Mouse (Mus musculus): ENCODE data around the gene Rprd2. TPM values are rescaled to one million over a fixed set of nuclear protein-coding genes. Genes with fewer than 3 reads are reported as not detected.

Gene Rprd2
- polyA plus RNA-seq, 1 experiment from 2014 or later, result 28.3 TPM

DNA sequence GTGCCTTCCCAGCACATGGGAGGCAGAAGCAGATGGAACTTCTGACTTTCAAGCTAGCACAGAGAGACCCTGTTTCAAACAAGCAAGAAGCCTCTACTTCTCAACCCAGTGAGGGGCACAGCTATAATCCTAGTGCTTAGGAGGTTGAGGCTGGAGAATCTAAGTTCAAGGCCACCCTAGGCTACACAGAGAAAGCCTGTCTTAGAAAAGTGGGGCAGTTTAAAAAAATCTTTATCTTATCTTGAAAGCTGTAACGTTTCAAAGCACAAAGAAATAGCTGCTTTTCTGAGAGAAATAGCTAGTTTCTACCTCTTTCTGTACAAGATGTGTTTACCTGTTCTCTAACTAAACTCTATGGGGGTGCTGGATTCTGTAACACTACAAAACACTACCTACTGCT lies 12.0 kb downstream of the Rprd2 start:
- no peak overlapping the region for H3K27ac ChIP-seq
- H3K36me3 ChIP-seq, result peaks cover 14% of the 10 kb centered on the region
- H3K4me3 ChIP-seq, result no peak overlapping the region
- no peaks in the 10 kb centered on the region for H3K9me3 ChIP-seq (replicated peaks)
- no peak for ATAC-seq (ENCODE audit: low FRiP score)
- no peak overlapping the region for H3K9ac ChIP-seq
- 93% methylated on average over 1 of the region's 1 CpGs for WGBS
- no peaks in the 10 kb centered on the region for H3K27me3 ChIP-seq
- H3K4me2 ChIP-seq (replicated peaks), result no peak overlapping the region
- no peaks in the 10 kb centered on the region for H3K4me1 ChIP-seq

DNA sequence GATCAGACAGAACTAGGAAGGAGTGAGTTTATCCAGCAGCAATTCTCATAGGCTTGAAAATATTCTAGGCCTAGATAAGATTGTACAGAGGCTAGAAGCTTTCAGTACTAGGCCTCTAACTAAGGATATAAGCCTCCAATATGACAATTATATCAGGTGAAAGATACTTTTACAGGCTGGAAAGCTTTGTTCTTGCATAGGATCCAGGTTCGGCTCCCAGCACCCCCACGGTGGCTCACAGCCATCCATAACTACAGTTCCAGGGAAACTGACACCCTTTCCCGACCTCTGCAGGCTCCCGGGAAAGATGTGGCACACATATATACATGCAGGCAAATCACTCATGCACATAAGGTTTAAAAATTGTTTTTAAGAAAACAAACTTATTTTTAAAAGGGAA lies 14.8 kb downstream of the Rprd2 start:
- 98% methylated on average over 4 of the region's 4 CpGs for WGBS
- no peak overlapping the region for H3K4me2 ChIP-seq (replicated peaks)

GRCm38 (mm10) chr3:95798756-95799155 lies 19.9 kb downstream of the Rprd2 start:
- no peak for ATAC-seq (ENCODE audit: low FRiP score)
- 91% methylated on average over 4 of the region's 4 CpGs for WGBS
- Histone ChIP-seq H3K9ac (no peak overlapping the region), H3K27ac (no peak overlapping the region), H3K9me3 (replicated peaks) (no peaks in the 10 kb centered on the region), H3K4me1 (no peaks in the 10 kb centered on the region), H3K27me3 (no peaks in the 10 kb centered on the region), H3K36me3 (no peaks in the 10 kb centered on the region), H3K4me3 (no peak overlapping the region), H3K4me2 (replicated peaks) (no peak overlapping the region)

More for the DNA sequence above, 14.8 kb downstream of the Rprd2 start:
- H3K9ac ChIP-seq, result no peak overlapping the region
- no peak for ATAC-seq (ENCODE audit: low FRiP score)
- no peaks in the 10 kb centered on the region for H3K9me3 ChIP-seq (replicated peaks)
- H3K4me3 ChIP-seq, result no peak overlapping the region
- H3K4me1 ChIP-seq, result no peaks in the 10 kb centered on the region
- no peaks in the 10 kb centered on the region for H3K27me3 ChIP-seq
- peaks cover 14% of the 10 kb centered on the region for H3K36me3 ChIP-seq
- no peak overlapping the region for H3K27ac ChIP-seq

DNA sequence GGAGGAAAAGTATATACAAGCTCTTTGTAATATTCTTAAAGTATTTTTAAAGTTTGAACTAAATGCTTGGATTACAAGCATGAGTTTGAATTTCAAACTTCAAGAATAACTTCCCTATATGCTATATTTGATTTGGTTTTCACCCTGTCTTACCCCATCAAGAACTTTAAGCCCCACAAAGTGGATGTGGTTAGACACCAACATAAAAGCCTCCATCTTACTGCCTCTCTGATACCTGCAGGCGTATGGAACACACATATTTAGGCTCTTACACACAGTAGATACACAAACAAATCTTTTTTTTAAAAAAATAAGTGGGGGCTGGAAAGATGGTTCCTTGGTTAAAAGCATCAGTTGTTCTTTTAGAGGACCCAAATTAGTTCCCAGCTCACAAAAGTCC lies 24.4 kb downstream of the Rprd2 start:
- Histone ChIP-seq H3K27ac (no peak overlapping the region), H3K9me3 (replicated peaks) (no peaks in the 10 kb centered on the region), H3K9ac (no peak overlapping the region), H3K4me3 (no peak overlapping the region), H3K4me2 (replicated peaks) (no peak overlapping the region), H3K36me3 (no peaks in the 10 kb centered on the region), H3K27me3 (no peaks in the 10 kb centered on the region), H3K4me1 (no peaks in the 10 kb centered on the region)
- WGBS, result 94% methylated on average over 1 of the region's 1 CpGs
- ATAC-seq (ENCODE audit: low FRiP score), result no peak

DNA sequence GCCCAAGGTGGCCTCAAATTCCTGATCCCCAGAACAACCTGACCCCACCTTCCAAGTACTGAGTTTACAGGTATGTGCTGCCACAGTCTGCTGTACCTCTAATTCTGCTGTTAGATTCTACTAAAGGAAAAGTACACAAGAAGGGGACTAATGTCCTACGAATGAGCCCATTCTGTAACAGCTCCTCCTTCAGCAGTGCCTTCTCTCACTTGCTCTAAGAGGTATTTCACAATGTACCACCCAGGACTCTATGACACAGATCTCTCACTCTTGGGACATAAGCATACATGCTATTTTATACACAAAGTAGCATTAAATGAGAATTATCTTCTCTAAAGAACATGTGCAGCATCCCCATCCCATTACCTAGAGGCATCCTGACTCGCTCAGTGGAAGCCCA lies 25.0 kb downstream of the Rprd2 start:
- Histone ChIP-seq H3K27ac (no peak overlapping the region), H3K4me2 (replicated peaks) (no peak overlapping the region), H3K4me3 (no peak overlapping the region), H3K36me3 (0 out of 2 replicates have a peak, but pooled peaks cover under 1% of the 10 kb centered on the region), H3K9me3 (replicated peaks) (no peaks in the 10 kb centered on the region), H3K9ac (no peak overlapping the region), H3K27me3 (no peaks in the 10 kb centered on the region), H3K4me1 (no peaks in the 10 kb centered on the region)
- WGBS, result 79% methylated on average over 2 of the region's 2 CpGs
- no peak for ATAC-seq (ENCODE audit: low FRiP score)

- H3K36me3 ChIP-seq, result peaks cover 58% of the 10 kb centered on the region
- no peaks in the 10 kb centered on the region for H3K9me3 ChIP-seq (replicated peaks)
- no peak overlapping the region for H3K27ac ChIP-seq
- no peak for ATAC-seq (ENCODE audit: low FRiP score)
- no peaks in the 10 kb centered on the region for H3K4me1 ChIP-seq
- no peak overlapping the region for H3K9ac ChIP-seq
- H3K4me3 ChIP-seq, result no peak overlapping the region
- no peak overlapping the region for H3K4me2 ChIP-seq (replicated peaks)
- WGBS, result 92% methylated on average over 4 of the region's 4 CpGs
- H3K27me3 ChIP-seq, result no peaks in the 10 kb centered on the region
These were observed 33.2 kb downstream of the Rprd2 start for GRCm38 (mm10) chr3:95785501-95785900.

- Histone ChIP-seq H3K27me3 (no peaks in the 10 kb centered on the region), H3K4me1 (no peaks in the 10 kb centered on the region), H3K9me3 (replicated peaks) (no peaks in the 10 kb centered on the region), H3K9ac (no peak overlapping the region), H3K36me3 (peaks cover 63% of the 10 kb centered on the region), H3K4me2 (replicated peaks) (no peak overlapping the region), H3K27ac (no peak overlapping the region), H3K4me3 (no peak overlapping the region)
- ATAC-seq (ENCODE audit: low FRiP score), result no peak
These were observed 46.7 kb downstream of the Rprd2 start for GRCm38 (mm10) chr3:95771985-95772384.

- whole genome bisulfite sequencing, result 93% methylated on average over 10 of the region's 10 CpGs
- Histone ChIP-seq H3K4me1 (no peaks in the 10 kb centered on the region), H3K4me3 (no peak overlapping the region), H3K36me3 (peaks cover 52% of the 10 kb centered on the region), H3K9me3 (replicated peaks) (no peaks in the 10 kb centered on the region), H3K27me3 (no peaks in the 10 kb centered on the region), H3K9ac (no peak overlapping the region), H3K4me2 (replicated peaks) (no peak overlapping the region), H3K27ac (no peak overlapping the region)
- ATAC-seq (ENCODE audit: low FRiP score), result no peak
These were observed 53.1 kb downstream of the Rprd2 start for GRCm38 (mm10) chr3:95765534-95765933.

DNA sequence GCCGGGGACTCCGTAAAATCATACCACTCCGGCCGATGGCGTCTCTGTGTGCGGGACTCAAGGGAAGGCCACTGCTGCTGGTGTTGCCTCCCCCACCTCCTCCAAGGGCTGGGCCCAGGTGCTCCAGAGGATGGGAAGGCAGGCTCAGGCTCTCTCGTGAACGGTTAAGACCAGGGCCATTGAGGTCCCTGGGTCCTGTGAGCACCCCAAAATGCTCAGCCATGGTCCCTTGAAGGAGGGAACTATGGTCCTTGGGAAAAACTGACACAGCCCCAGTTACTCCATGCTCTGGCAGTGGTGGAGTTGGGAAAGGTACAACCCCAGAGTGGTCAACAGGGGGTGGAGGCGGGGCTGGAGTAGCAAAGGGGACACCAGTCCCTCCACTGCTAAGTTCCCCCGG lies 54.9 kb downstream of the Rprd2 start:
- Histone ChIP-seq H3K27ac (no peak overlapping the region), H3K9ac (no peak overlapping the region), H3K36me3 (peaks cover 48% of the 10 kb centered on the region), H3K9me3 (replicated peaks) (no peaks in the 10 kb centered on the region), H3K4me2 (replicated peaks) (no peak overlapping the region), H3K4me3 (no peak overlapping the region), H3K27me3 (no peaks in the 10 kb centered on the region), H3K4me1 (no peaks in the 10 kb centered on the region)
- WGBS, result 75% methylated on average over 10 of the region's 10 CpGs
- ATAC-seq (ENCODE audit: low FRiP score), result no peak

GRCm38 (mm10) chr3:95762961-95763360 lies 55.7 kb downstream of the Rprd2 start:
- no peak overlapping the region for H3K4me2 ChIP-seq (replicated peaks)
- no peaks in the 10 kb centered on the region for H3K27me3 ChIP-seq
- H3K9me3 ChIP-seq (replicated peaks), result no peaks in the 10 kb centered on the region
- H3K9ac ChIP-seq, result no peak overlapping the region
- no peak overlapping the region for H3K4me3 ChIP-seq
- H3K4me1 ChIP-seq, result no peaks in the 10 kb centered on the region
- H3K27ac ChIP-seq, result no peak overlapping the region
- ATAC-seq (ENCODE audit: low FRiP score), result no peak
- WGBS, result 48% methylated on average over 6 of the region's 6 CpGs
- H3K36me3 ChIP-seq, result peaks cover 40% of the 10 kb centered on the region

GRCm38 (mm10) chr3:95761771-95762170 lies 56.9 kb downstream of the Rprd2 start:
- Histone ChIP-seq H3K4me1 (no peaks in the 10 kb centered on the region), H3K4me3 (no peak overlapping the region), H3K9ac (no peak overlapping the region), H3K27ac (no peak overlapping the region), H3K27me3 (no peaks in the 10 kb centered on the region), H3K9me3 (replicated peaks) (no peaks in the 10 kb centered on the region), H3K4me2 (replicated peaks) (no peak overlapping the region), H3K36me3 (peaks cover 34% of the 10 kb centered on the region)
- 72% methylated on average over 4 of the region's 4 CpGs for WGBS
- ATAC-seq (ENCODE audit: low FRiP score), result no peak

- H3K36me3 ChIP-seq, result peaks cover 26% of the 10 kb centered on the region
- no peak overlapping the region for H3K9ac ChIP-seq
- H3K9me3 ChIP-seq (replicated peaks), result no peaks in the 10 kb centered on the region
- no peak overlapping the region for H3K4me3 ChIP-seq
- H3K27me3 ChIP-seq, result no peaks in the 10 kb centered on the region
- no peak overlapping the region for H3K4me2 ChIP-seq (replicated peaks)
- H3K4me1 ChIP-seq, result no peaks in the 10 kb centered on the region
- no peak overlapping the region for H3K27ac ChIP-seq
- no peak for ATAC-seq (ENCODE audit: low FRiP score)
These were observed 58.0 kb downstream of the Rprd2 start for GRCm38 (mm10) chr3:95760656-95761055.

DNA sequence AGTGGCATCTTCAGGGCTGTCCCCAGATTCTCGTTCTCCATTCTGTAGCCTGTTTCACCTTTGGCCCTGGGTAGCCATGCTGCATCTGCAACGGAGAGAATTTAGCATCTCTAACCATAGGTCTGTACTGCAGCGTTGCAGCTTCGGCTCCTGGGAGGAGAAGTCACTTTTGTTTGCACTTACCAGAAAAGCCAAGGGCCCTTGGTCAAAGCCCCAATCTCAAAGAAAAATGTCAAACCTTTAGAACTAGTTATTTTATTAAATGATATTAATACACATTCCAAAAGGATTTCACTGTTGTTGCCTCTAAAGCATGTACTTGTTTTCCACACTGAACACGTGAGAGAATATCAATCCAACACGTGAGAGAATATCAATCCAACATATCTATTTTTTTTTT lies 58.6 kb downstream of the Rprd2 start, which contains the start of gene Tars2:
TSS of gene Tars2 (minus strand) at position 101 of the 400 bp plus-strand sequence.
- H3K4me1 ChIP-seq, result no peaks in the 10 kb centered on the region
- H3K4me3 ChIP-seq, result no peak within 1 kb of the TSS
- no peaks in the 10 kb centered on the region for H3K27me3 ChIP-seq
- no peaks in the 10 kb centered on the region for H3K9me3 ChIP-seq (replicated peaks)
- H3K9ac ChIP-seq, result no peak within 1 kb of the TSS
- H3K27ac ChIP-seq, result no peak within 1 kb of the TSS
- ATAC-seq (ENCODE audit: low FRiP score), result no peak
- peaks cover 21% of the 10 kb centered on the region for H3K36me3 ChIP-seq
- no peak within 1 kb of the TSS for H3K4me2 ChIP-seq (replicated peaks)
- WGBS, result 87% methylated on average over 6 of the region's 6 CpGs

Data from hindbrain, embryonic 12.5 days (tissue).